Mouse (Mus musculus): ENCODE data around the gene Ptprn2.

DNA sequence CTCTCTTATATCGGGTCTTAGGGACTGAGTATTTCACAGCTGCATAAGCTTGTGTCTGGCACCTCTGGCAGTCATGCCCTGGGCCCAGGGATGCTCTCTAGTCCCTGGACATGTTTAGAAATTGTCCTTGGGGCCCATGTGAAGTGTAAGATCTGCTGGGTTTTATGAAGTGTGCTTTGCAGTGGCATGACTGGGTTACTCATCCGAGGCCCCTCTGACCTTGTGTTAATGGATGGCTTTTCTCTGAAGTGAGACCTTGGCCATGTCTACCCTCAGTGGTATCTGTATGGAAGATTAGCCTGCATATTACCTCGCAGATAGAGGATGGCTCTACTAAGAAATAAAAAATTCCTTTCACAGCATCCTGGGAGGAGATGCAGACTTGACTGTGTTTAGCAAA lies 464.2 kb downstream of the Ptprn2 start:
- no peak for TF ChIP-seq CTCF (IDR thresholded peaks at IDR 0.05; ENCODE audit: low read depth)
- TF ChIP-seq EP300 (IDR thresholded peaks at IDR 0.05; ENCODE audit: low read depth) = no peak

Measured in liver, postnatal 0 days (tissue).